Mouse (Mus musculus) ovary, postnatal 10 days (tissue): ENCODE data around the gene Hsd17b2.

Experiments used
- DNase-seq: peaks from one replicate; pipeline ENCODE4 v3.0.0; 2022; ENCODE audit warnings: low spot score

The Hsd17b2 gene

GRCm38 (mm10) chr8:117772126-117772525, 70.4 kb downstream of the Hsd17b2 start:
- no peak for DNase-seq

GRCm38 (mm10) chr8:117772597-117772996, 70.9 kb downstream of the Hsd17b2 start:
- DNase-seq, result no peak

- DNase-seq, result no peak
Observed at GRCm38 (mm10) chr8:117775626-117776025, 73.9 kb downstream of the Hsd17b2 start.

GRCm38 (mm10) chr8:117776075-117776474, 74.4 kb downstream of the Hsd17b2 start:
- no peak for DNase-seq

- no peak for DNase-seq
Observed at GRCm38 (mm10) chr8:117778531-117779322, 77.0 kb downstream of the Hsd17b2 start.

GRCm38 (mm10) chr8:117779344-117779743, 77.6 kb downstream of the Hsd17b2 start:
- DNase-seq, result no peak

GRCm38 (mm10) chr8:117781375-117782129, 79.8 kb downstream of the Hsd17b2 start:
- DNase-seq, result no peak

- DNase-seq, result no peak
Observed at GRCm38 (mm10) chr8:117783021-117783420, 81.3 kb downstream of the Hsd17b2 start.

GRCm38 (mm10) chr8:117786428-117786827, 84.7 kb downstream of the Hsd17b2 start:
- no peak for DNase-seq

- DNase-seq, result no peak
Observed at GRCm38 (mm10) chr8:117792616-117793144, 91.0 kb downstream of the Hsd17b2 start.

GRCm38 (mm10) chr8:117794581-117794980, 92.9 kb downstream of the Hsd17b2 start:
- DNase-seq, result no peak

GRCm38 (mm10) chr8:117796464-117796863, 94.8 kb downstream of the Hsd17b2 start:
- no peak for DNase-seq

GRCm38 (mm10) chr8:117798066-117798465, 96.4 kb downstream of the Hsd17b2 start:
- no peak for DNase-seq

GRCm38 (mm10) chr8:117801443-117802298, 100.0 kb downstream of the Hsd17b2 start, which contains the start of gene Mphosph6:
Mphosph6 (minus strand) TSS chr8:117801943.
- peak; percentile 92 for DNase-seq

- no peak for DNase-seq
Observed at GRCm38 (mm10) chr8:117802299-117802689, 100.6 kb downstream of the Hsd17b2 start.

- DNase-seq, result no peak
Observed at GRCm38 (mm10) chr8:117805419-117805818, 103.7 kb downstream of the Hsd17b2 start.
